Mouse (Mus musculus) neural tube, embryonic 11.5 days (tissue): Measurements from ENCODE around the gene Tprg. TPM values are rescaled to one million over a fixed set of nuclear protein-coding genes. Genes with fewer than 3 reads are reported as not detected.

Experiments used
- ATAC-seq: fragments of 200-750 bp; cut with Nextera tagmentation; 2 replicates; pipeline ENCODE4 v1.8.0; 2017; ENCODE audit warnings: moderate number of reproducible peaks, mild to moderate bottlenecking, moderate TSS enrichment, moderate library complexity; ENCODE audit not compliant: insufficient read depth, low FRiP score, low TSS enrichment
- DNase-seq: peaks from one replicate; pipeline ENCODE4 v3.0.0-alpha.2; 2015; ENCODE audit warnings: low spot score
- H3K27ac ChIP-seq: fragments of 300-500 bp; sonication (generic); 2 replicates; pipeline ENCODE4 v1.5.1; 2014; ENCODE audit warnings: low read depth, mild to moderate bottlenecking, low read length
- H3K27me3 ChIP-seq: fragments of 300-500 bp; sonication (generic); 2 replicates; pipeline ENCODE4 v1.6.1; 2014; ENCODE audit warnings: mild to moderate bottlenecking, low read length, mixed read lengths; ENCODE audit not compliant: control insufficient read depth, insufficient read depth
- H3K36me3 ChIP-seq: fragments of 300-500 bp; sonication (generic); 2 replicates; pipeline ENCODE4 v1.6.1; 2014; ENCODE audit warnings: mild to moderate bottlenecking, low read length, moderate library complexity, mixed read lengths; ENCODE audit not compliant: control insufficient read depth, insufficient read depth
- H3K4me1 ChIP-seq: fragments of 300-500 bp; sonication (generic); 2 replicates; pipeline ENCODE4 v1.6.1; 2014; ENCODE audit warnings: low read length, mixed read lengths; ENCODE audit not compliant: control insufficient read depth, insufficient read depth
- H3K4me2 ChIP-seq: fragments of 300-500 bp; sonication (generic); 2 replicates; pipeline ENCODE4 v1.6.1; 2014; ENCODE audit warnings: low read depth, mild to moderate bottlenecking, moderate library complexity
- H3K4me3 ChIP-seq: fragments of 300-500 bp; sonication (generic); 2 replicates; pipeline ENCODE4 v1.5.1; 2014; ENCODE audit warnings: low read depth, low read length
- H3K9ac ChIP-seq: fragments of 300-500 bp; sonication (generic); 2 replicates; pipeline ENCODE4 v1.6.1; 2014; ENCODE audit warnings: mild to moderate bottlenecking, low read length
- H3K9me3 ChIP-seq: fragments of 300-500 bp; sonication (generic); 2 replicates; pipeline ENCODE4 v1.6.1; 2016; ENCODE audit warnings: low read length; ENCODE audit not compliant: control insufficient read depth
- WGBS: fragments of 180-500 bp; shearing (Covaris S2); extraction: QIAGEN DNeasy Blood & Tissue Kit; methylation state at CpG from one replicate; pipeline ENCODE4 v1.1.7; 2014; 5-methylcytosine and 5-hydroxymethylcytosine counted together
- polyA plus RNA-seq: library from polyadenylated mRNA; unstranded; fragments of >200 nt; fragmentation: Nextera tagmentation; extraction: Ambion mirVana; gene quantifications from 2 replicates; pipeline ENCODE4 v1.2.1, GENCODE M21; 2014

Gene Tprg
- polyA plus RNA-seq, 1 experiment from 2014 or later: not detected

DNA sequence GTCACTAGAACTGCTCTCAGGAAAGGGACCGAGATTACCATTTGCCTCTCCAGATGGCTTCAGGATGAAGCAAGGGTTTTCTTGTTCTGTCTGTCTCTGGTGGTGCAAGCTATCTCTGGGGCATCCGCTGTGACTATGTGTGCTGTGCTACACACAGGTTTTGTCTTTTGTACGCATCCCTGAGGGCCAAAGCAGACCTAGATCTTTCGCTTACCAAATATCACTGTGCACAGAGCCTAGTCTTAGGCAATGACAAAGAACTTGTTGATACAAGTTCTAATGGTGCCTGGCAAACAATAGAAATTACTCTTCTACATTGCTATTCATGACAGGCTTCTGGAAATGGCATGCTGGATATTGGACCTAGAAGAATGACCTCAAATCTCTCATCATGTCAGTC is 16.0 kb downstream of the Tprg start:
- Histone ChIP-seq H3K9ac (no peak overlapping the region), H3K4me2 (no peak overlapping the region), H3K27ac (no peak overlapping the region), H3K4me1 (no peaks in the 10 kb centered on the region), H3K9me3 (no peaks in the 10 kb centered on the region), H3K27me3 (no peaks in the 10 kb centered on the region), H3K4me3 (no peak overlapping the region), H3K36me3 (no peaks in the 10 kb centered on the region)
- 90% methylated on average over 4 of the region's 4 CpGs for WGBS
- no peak for DNase-seq
- ATAC-seq: no peak

DNA sequence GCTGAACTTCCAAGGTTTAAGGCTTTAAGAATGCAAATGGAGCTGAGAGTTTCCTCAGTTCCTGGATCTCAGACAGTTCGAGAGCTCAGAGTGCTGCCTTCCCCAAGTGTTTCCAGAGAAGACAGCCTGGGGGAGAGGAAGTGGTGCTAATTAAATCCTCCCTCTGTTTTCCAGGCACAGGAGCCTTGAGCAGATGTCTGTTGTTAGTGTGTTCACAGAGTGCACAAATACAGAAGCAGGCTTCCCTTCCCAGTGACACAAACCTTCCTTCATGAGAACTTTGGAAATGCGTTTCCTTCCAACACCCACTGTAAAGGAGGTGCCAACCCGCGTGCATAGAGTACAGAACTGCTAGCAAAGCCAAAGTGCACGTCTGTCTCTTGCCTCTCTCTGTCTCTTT is 27.4 kb downstream of the Tprg start:
- no peak for DNase-seq
- no peak overlapping the region for H3K27ac ChIP-seq
- WGBS: 75% methylated on average over 5 of the region's 5 CpGs
- no peaks in the 10 kb centered on the region for H3K4me1 ChIP-seq
- H3K27me3 ChIP-seq: no peaks in the 10 kb centered on the region
- no peak overlapping the region for H3K4me2 ChIP-seq
- no peak overlapping the region for H3K4me3 ChIP-seq
- ATAC-seq: no peak
- no peaks in the 10 kb centered on the region for H3K36me3 ChIP-seq
- H3K9ac ChIP-seq: no peak overlapping the region
- H3K9me3 ChIP-seq: no peaks in the 10 kb centered on the region

DNA sequence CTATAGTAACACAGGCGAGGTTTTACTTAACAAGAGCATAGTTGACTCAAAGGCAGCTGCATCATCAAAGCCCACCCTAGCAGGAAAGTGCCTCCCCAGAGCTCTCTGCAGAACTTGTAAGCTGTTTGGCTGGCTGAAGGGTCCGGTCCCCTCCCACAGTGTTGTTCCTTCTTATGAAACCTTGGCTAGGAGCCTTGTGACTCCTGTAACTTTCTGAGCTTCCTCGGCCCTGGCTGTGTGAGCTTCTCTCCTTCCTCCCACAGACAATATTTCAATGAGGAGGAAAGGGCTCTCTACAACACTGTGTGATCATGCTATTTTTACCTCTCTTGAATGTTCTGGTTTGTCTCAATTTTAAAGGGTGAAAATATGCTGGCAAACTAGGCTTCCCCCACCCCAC is 28.5 kb downstream of the Tprg start:
- Histone ChIP-seq H3K27ac (no peak overlapping the region), H3K27me3 (no peaks in the 10 kb centered on the region), H3K4me3 (no peak overlapping the region), H3K36me3 (no peaks in the 10 kb centered on the region), H3K4me1 (no peaks in the 10 kb centered on the region), H3K9me3 (no peaks in the 10 kb centered on the region), H3K4me2 (no peak overlapping the region), H3K9ac (no peak overlapping the region)
- DNase-seq (no peak), ATAC-seq (no peak)
- WGBS: 84% methylated on average over 3 of the region's 3 CpGs

DNA sequence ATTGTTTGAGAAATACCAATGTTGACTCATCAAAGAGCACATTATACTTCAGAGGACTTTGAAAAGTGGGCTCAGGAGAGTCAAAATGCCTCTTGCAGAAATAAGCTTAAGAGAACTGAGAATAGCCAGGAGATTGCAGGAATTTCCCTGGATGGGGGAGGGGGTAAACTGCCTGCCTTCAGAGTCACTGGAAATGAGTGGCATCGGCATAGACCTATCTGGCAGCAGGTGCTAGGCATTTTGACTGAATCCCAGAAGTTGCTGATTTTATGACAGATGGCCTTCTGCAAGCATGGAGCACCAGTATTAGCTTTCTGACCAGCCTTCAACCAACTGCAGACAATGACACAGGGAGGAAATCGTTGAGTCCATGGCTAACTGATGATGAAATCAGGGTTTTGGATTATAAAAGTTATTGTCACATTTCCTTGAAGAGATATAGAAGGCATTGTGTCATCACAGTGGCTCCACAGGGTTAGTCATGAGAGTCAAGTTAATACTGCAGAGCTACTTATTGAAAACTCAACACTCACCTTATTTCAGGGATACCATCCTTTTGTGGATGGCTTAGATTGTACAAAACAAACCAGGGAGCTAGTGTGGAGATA is 39.1 kb downstream of the Tprg start:
- Histone ChIP-seq H3K9me3 (no peaks in the 10 kb centered on the region), H3K27ac (no peak overlapping the region), H3K36me3 (no peaks in the 10 kb centered on the region), H3K4me1 (no peaks in the 10 kb centered on the region), H3K9ac (no peak overlapping the region), H3K27me3 (no peaks in the 10 kb centered on the region), H3K4me3 (no peak overlapping the region), H3K4me2 (no peak overlapping the region)
- 89% methylated on average over 2 of the region's 2 CpGs for WGBS
- DNase-seq: no peak
- no peak for ATAC-seq

DNA sequence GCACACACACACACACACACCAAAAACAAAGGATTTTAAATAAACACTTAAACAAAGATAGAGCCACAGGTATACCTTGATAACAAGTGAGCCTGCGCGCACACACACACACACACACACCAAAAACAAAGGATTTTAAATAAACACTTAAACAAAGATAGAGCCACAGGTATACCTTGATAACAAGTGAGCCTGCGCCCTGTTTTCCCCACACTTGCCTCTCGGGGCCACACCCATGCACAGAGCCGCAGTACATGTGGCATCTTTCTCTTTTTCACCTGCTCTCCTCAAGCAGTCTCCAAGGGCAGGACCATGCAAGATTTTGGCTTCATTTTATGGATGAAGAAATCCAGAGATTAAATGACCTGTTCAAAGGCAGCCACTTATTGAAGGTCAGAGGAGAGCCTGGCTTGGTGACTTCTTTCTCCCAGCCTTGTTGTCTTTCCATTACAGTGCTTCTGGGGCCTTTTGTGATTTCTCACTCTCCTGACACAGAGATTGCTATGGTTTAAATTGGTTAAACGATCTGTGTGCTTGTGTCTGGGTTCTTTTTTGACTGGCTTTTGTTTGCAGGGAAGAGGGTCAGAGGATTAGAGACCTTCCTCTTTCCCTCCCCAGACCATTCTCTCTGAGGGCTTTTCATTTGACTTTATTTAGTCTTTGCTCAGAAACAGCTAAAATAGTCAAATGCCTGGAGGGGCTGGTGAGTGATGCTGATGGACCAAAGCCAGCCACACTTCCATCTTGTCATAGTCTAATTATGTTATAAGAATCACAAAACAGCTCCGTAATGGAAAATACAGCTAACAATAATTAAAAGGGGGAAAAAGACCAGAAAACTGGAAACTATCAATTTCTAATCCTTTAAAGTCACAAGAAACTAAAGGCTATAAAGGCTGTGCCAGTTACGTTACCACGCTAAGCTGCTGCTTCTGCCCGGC is 46.9 kb downstream of the Tprg start:
- no peaks in the 10 kb centered on the region for H3K27me3 ChIP-seq
- no peaks in the 10 kb centered on the region for H3K36me3 ChIP-seq
- WGBS: 63% methylated on average over 10 of the region's 10 CpGs
- H3K4me2 ChIP-seq: no peak overlapping the region
- no peak overlapping the region for H3K27ac ChIP-seq
- H3K4me3 ChIP-seq: no peak overlapping the region
- H3K9ac ChIP-seq: no peak overlapping the region
- ATAC-seq (0 out of 2 replicates have a peak, but pooled peaks have one; percentile 39), DNase-seq (no peak)
- H3K9me3 ChIP-seq: no peaks in the 10 kb centered on the region
- no peaks in the 10 kb centered on the region for H3K4me1 ChIP-seq

DNA sequence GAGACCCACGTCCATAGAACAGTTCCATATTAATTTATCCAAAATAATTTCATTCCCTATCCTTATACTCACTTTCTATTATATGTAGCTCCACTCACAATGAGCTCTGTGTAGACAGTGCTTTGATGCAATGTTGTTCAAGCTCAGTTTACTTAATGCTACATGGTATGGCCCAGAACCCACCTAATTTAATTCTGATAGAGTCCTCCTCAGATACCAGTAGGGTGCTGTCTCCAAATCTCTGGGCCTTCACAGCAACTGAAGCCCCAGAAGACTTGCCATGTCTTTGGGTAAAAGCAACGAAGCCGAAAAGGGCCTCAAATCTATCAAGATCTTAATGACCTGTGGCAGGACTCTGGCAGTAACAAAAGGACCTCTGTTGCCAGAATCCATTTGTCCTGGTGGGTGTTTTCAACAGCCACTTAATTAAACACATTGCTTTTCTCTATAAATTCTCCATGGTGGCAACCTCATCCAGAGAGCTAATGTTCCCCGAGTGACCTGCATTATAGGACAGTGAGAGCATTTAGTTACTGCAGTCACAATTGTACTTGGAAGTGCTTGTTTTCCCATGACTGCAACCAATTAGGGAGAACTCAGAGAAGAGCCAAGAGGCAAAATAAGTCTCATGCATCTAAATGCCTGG is 48.6 kb downstream of the Tprg start:
- Histone ChIP-seq H3K27ac (no peak overlapping the region), H3K4me3 (no peak overlapping the region), H3K9ac (no peak overlapping the region), H3K27me3 (no peaks in the 10 kb centered on the region), H3K4me1 (no peaks in the 10 kb centered on the region), H3K4me2 (no peak overlapping the region), H3K36me3 (no peaks in the 10 kb centered on the region), H3K9me3 (no peaks in the 10 kb centered on the region)
- ATAC-seq (peak; percentile 60), DNase-seq (peak; percentile 39)
- 27% methylated on average over 4 of the region's 4 CpGs for WGBS

DNA sequence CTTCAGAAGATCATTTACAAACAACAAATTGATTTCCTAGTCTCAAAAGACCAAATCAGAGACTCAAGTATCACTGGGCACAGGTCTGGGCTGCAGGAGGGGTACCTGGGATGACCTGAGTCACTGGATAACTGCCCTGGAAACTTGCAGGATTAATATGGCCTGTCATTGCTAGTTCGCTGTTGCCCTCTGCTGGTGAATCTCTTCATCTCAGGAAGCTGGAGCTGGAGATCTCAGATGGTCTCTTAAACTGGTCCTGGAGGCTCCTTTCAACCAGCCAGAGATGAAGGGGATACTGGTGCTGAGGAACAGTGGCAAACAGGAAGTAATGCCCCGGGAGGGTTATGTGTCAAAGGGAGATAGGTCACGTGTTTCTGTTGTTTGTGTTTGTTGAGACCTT is 63.0 kb downstream of the Tprg start:
- Histone ChIP-seq H3K4me1 (no peaks in the 10 kb centered on the region), H3K27ac (no peak overlapping the region), H3K9me3 (no peaks in the 10 kb centered on the region), H3K4me2 (no peak overlapping the region), H3K27me3 (no peaks in the 10 kb centered on the region), H3K4me3 (no peak overlapping the region), H3K9ac (no peak overlapping the region), H3K36me3 (no peaks in the 10 kb centered on the region)
- WGBS: 7% methylated on average over 3 of the region's 3 CpGs
- DNase-seq (peak; percentile 63), ATAC-seq (no peak; the same call in 1 of the 2 replicates)

DNA sequence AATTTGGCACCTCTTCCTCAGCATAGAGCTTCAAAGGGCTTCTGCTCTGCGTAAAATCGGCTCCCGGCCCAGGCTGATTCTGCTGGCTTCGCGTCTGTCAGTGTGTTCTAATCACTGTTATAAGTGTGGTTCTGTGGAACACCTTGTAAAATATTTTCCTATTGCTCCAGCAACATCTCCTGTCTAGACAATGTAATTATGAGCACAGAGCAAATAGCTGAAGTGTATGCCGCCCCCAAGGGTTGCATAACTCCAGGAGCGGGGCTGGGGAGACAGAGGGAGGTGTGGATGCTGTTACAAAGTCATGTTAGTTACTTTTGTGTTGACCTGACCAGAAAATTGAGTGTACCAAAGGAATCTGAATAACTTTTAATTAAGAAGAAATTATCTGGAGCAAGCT is 81.2 kb downstream of the Tprg start:
- Histone ChIP-seq H3K4me2 (no peak overlapping the region), H3K9me3 (no peaks in the 10 kb centered on the region), H3K36me3 (no peaks in the 10 kb centered on the region), H3K27me3 (no peaks in the 10 kb centered on the region), H3K27ac (no peak overlapping the region), H3K9ac (no peak overlapping the region), H3K4me3 (no peak overlapping the region), H3K4me1 (no peaks in the 10 kb centered on the region)
- ATAC-seq (no peak), DNase-seq (no peak)
- 77% methylated on average over 7 of the region's 7 CpGs for WGBS
